Mouse (Mus musculus) Muller cell, postnatal 12 days (primary cell): ENCODE data around the gene Tifa.

Experiments
- DNase-seq: peaks from one replicate; pipeline ENCODE4 v3.0.0-alpha.2; 2015; ENCODE audit errors: inconsistent ontology term

The Tifa gene

DNA sequence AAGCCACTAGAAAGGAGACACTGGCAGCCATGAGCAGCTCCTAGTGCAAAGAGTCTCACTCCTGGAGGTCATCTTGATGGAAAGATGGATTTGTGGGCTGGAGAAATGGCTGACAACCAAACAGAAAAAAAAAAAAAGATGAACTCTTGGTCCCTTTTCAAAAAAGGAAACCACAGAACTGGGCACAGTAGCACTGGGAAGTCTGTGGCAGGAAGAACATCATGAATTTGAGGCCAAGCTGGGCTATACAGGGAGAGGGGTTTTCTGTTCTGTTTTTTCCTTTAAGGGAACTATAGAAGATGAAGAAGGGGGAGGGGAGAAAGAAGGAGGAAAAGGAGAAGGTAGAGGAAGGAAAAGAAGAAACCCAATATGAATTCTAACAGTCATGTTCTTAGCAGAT lies 2.6 kb upstream of the Tifa start:
- no peak for DNase-seq

DNA sequence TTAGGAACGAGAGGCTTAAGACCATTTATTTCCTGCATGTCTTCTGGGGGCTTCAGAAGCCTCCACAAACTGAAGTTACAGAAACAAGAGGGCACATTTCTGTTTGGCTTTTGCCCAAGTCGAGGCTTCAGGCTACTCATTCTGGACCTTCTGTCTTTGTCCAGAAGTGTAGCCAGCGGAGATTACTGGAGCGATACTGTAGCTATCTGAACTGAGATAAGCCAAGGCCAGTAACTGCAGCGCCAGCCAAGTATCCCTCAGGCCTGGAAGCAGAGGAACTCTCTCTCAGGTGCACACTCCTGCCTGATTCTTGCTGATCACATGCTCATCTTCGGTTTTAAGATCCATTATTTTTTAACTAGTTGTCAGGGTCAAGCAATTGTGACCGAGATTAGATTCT lies 1.6 kb upstream of the Tifa start:
- no peak for DNase-seq

DNA sequence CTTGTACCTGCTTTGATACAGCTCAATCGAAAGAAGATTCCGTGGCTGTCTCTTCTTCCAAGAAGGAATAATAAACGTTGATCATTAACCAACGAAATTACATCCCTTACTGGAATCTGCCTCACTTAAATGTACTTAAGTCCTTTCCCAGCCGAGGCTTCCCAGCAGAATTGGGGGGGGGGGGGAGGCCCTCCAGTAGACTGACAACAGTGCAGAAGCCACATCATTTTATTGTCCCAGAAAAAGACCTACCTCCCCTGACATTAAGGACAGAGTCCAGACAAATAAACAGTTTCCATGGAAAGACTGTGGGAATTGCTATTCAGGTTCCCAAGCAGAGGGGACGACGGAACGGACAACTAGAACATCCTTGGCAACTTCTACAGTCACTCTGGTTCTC lies 686 bp upstream of the Tifa start:
- no peak for DNase-seq

DNA sequence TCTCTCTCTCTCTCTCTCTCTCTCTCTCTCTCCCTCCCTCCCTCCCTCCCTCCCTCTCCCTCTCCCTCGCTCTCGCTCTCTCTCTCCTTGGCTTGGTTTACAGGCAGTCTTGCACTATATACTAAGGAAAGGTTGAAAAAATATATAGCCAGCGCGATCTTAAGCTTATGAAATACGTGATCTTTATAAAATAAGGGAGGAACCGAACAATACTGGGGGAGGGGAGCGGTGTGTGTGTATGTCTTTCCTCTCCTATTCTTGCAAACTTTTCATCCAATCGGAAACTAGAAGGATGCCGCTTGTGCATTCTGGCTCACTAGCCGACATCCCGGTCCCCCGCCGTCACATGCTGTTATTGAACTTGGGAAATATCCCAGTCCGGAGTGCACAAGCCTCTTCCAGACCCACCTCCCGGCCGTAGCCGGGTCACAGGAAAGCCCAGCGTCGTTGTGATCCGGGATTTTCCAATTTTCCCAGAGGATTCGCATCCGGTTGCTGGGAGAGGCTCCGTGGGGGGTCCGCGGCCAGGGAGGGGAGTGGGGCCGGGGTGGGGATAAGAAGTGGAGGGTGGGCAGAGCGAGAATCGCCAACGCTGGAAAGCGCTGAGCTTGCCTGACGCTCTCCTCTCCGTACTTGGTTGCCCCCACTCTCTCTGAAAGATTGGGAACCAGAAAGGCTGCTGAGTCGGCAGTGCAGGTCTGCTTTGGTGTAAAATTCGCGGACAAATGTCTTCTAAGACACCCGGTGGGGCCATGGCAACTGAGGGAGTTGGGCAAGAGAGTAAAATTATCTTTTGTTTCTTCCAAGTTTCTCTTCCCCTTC lies 840 bp downstream of the Tifa start:
- peak; percentile 76 for DNase-seq

DNA sequence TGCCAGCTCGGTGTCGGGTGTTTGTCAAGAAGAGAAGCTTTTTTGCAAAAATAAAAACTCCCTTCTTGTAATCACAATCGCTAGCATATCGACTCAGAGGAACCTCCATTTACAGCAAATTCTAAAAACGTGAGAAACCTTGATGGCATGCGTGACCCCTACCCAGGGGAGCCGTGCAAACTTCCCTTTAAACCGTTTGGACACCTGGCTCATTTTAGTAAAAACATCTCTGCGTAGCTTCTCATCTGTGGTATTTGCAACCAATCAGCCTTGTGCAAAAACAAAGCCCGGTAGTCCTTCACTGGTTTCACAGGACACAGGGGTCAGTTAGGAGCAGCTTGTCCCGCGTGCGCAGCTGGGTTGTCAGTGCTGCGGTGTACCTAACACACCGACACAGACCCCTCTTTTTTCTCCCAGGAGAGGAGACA lies 1.5 kb downstream of the Tifa start:
- peak; percentile 46 for DNase-seq

DNA sequence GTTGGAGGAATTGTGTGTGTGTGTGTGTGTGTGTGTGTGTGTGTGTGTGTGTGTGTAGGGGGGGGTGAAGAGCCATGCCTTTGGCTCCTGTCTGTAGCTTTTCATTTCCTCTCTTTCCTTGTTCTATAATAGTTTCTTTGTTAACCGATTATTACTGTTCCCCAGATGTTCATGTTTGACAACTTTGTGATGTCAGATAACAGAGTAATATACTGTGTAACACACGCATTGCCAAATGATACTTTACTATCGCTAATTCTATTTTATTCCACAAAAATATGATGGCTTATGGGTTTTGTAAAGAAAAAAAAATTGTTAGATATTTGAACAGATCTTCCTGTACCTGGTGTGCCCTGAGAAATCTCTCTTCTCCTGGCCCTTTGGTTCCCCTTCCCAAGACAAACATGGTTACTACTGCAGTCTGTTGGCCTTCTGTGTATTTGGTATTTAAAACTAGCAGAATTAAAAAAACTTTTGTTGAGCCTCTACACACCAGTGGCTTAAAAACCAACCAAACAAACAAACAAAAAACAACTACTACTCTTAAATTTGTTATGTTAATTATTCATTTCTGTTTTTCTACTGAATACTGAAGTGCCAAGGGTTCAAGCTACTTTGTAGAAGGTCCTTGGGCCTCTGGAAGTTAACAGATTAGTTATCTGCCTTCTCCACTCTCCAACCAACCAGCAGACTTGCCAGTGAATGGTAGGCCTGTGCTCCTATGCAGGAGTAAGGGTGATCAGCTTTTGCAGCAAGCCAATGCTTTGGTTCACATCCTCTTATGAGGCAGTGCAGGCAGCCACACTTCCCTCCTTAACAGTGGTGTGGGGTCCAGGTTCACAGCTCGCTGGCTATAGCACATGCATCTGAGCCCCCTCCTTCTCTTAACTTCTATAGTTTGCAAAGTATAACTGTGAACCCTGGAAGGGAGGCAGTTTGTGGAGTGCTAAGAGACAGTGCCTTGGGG lies 2.3 kb downstream of the Tifa start:
- no peak for DNase-seq

DNA sequence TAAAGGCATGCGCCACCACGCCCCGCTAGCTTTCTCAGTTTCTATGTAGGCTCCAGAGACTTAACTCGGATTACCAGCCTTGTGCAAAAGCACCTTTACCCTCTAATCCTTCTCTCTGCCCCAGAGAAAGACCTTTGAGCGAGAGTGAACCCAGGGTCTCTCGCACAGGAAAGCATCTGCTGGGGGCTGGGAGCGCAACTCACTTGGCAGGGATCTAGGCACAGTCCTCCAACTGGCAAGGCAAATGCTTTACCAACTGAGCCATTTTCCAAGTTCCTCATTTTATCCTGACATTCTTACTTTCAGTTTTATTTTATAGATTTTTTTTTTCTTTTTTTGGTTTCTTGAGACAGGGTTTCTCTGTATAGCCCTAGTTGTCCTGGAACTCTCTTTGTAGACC lies 3.4 kb downstream of the Tifa start:
- DNase-seq: no peak

DNA sequence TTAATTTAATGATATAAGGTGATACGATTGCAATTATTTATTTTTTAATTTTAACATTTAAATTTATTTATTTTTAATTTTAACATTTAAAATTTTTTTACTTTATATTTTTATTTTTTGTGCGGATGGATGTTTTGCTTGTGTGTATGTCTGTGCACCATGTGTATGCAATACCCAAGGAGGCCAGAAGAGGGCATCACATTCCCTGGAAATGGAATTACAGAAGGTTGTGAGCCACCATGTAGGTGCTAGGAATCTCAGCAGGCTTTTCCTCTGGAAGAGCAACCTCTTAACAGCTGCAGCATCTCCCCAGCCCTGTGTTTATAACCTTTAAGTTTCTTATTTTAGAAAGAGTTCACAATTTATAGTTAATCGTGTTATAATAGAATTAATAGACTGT lies 6.2 kb downstream of the Tifa start:
- DNase-seq: no peak

DNA sequence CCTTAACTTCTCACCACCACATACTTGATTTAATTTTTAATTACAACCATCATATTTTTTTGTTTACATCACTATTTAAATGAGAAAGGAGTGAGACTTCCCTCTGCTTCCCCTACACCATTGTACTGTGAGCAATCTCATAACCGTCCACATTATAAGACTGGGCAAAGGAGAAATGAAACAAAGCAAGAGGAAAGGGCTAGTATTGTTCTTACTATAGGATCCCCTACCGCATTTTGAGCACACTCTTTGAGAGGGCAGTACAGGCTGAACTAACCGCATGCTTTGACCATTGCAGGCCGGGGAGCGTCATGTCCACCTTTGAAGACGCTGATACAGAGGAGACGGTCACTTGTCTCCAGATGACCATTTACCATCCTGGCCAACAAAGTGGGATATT lies 6.7 kb downstream of the Tifa start:
- DNase-seq: no peak

DNA sequence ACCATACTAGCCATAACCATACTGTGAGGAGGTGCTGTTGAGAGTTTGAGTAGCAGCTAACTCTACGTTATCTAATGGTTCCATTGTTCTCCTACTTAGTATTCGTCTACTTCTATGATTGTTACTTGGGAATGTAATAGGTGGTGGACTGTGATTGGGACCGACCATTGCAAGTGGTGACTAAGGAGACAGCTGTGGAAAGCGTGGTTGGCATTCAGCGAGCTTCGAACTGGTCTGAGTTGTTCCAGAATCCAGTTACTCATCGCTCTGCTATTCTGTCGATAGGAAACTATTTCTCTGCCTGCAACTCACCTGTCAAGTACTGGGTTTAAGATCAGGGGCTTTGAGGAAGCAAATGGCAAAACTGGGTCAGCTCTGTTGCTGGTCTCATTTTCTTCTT lies 11.6 kb downstream of the Tifa start:
- peak; percentile 31 for DNase-seq

DNA sequence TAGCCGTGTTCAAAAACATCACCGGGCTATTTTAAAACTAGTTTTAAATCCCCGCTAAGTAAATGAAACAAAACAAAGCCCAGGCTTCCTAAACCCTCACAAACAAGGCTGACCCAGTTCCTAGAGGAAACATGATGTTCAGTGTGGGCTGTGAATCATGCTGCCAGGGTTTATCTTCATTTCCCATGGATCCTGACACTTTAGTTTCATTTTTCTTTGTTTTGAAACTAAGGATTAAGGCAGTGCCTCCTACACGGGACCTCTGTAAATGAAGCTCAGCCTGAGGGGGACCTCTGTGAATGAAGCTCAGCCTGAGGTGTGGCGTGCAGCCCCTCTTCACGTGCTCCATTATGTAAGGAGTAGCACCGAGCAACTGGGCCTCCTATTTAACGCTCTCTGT lies 13.2 kb downstream of the Tifa start:
- peak; percentile 55 for DNase-seq

DNA sequence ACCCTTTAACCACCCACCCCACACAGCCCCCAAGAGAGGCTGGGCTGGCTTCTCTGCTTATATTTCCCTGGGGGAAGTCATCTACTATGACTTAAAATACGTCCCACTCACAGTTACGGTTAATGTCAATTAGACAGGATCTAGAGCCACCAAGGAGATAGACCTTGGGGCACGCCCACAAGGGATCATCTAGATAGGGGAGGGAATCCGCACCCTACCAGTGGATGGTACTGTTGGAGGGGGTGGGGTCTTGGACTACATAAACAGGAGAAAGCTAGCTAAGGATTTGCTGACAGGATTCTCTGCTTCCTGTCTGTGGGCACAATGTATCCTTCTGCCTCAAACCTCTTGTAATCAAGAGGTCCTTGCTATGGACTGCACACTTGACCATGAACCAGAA lies 14.8 kb downstream of the Tifa start:
- DNase-seq: no peak

DNA sequence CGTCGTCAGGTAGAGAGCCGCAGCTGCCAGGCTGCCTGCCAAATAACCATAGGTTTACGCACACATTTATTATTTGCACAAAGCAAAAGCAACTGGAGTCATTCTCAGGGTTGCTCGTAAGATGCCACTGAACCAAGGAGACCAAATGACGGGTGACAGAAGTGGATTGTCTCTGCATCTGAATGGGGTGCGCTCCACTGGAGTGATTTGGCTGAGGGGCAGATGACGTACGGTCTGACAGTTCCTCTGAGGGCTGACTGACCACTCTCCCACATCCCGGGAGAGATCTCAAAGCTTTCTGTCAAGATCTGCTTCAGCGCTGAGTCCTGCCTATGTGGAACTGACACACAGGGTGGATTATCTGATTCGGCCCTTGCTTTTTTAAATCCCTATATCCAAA lies 15.5 kb downstream of the Tifa start:
- DNase-seq: no peak

DNA sequence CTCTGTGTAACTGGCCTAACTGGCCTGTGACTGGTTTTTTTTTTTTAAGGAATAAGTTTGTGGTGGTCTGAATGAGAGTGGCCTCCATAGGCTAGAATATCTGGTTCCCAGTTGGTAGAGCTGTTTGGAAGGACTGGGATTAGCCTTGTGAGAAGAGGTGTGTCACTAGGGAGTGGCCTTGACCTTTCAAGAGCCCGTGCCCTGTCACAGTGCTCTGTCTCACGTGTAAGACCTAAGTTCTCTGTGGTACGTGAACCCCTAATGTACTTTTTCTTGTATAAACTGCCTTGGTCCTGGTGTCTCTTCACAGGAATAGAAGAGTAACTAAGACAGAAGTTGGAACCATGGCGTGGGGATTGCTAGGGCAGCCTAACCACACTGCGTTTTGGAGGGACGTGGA lies 16.4 kb downstream of the Tifa start:
- no peak for DNase-seq

DNA sequence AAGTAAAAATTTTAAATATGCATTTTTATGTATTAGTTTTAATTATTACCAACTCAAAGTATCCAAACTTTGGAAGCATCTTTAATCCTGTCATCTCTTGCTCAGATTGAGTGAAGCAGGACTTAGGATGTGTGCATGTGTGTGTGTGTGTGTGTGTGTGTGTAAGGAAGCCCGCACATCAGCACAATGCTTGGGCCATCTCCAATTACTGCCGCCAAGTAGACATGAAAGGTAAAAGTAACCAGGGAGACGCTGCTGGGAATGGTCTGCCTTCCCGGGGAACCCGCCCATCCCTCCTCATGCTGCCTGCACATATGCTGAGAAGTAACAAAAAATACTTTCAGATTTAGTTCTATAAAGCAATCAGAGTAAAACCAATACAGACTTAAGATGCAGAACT lies 18.2 kb downstream of the Tifa start:
- no peak for DNase-seq

DNA sequence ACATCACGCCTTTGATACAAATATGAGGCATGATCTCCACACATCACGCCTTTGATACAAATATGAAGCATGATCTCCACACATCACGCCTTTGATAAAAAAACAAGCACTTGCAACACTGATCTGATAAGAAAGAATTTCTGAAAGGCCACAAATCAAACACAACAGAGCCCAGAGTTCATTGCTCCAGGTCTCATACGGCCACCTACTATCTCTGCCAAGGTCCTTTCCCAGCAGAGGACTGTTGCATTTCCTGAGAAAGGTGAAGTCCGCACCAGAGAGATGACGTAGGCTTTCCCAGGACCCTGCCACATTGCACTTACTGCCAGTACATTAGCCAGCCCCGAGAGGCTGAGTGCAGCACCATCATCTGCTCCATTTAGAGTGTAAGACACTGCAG lies 19.5 kb downstream of the Tifa start:
- DNase-seq: no peak

DNA sequence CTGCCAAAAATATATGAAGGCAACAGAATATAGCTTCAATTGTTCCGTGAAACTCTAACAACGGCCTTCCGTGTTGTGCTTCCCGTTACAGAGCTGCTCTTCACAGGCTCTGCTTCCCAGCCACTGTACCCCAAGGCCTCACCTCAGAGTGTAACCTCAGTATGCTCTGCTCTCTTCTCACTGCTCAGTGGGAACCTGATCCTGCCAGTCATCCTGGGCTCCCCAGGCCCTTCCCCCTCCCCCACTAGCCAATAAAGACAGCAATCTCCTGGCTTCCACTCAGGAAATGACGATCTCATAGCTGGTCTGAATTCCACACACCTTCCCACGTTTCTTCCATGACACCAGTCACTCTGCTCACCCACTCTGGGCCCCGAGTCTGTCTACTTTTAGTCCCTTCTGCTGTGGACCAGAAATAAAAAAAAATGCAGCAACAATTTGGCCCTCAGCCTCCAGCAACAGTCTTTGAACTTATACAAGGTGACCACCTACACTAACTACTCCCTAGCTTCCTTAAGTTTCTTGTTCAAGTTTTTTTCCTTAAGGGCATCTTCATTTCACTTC lies 27.6 kb downstream of the Tifa start:
- no peak for DNase-seq

DNA sequence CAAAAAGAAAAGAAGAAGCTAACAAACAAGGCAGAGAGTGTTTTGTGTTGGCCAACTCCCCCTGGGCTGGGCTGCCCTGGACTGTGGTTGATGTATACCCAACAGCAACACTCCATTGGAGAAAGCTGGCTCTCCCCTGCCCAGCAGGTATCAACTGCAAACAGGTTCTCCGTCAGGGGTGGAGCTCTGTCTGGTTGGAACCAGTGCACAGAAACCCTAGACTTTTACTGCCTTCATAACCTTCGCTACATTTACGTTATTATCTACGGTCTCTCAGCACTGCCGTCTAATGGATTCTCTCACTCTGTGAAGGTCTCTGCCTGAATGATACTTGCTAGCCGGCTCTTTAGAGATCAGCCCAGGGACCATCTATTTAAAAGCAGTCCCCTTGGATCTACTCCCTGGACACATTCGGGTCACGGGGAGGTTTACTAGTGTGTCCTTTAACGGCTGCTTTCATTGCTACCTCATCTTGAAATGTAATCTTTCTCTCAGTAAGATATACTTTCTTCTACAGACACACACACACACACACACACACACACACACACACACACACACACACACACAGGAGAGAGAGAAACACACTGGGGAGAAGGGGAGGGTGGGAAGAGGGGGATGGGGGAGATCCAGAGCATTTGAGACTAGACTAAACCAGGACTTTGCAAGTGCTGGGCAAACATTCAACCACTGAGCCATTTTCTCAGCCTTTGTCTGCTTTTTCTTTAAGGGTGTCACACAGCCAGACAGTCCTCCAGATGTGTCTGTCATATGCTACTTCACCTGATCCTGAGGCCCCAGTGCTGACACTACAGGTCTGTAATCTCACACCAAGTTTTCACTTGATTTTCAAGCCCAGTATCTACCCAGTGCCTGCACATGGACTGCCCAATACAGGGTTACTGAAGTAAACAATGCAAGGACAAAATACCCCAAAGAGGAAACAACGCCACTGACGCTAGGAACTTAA lies 29.4 kb downstream of the Tifa start:
- no peak for DNase-seq

DNA sequence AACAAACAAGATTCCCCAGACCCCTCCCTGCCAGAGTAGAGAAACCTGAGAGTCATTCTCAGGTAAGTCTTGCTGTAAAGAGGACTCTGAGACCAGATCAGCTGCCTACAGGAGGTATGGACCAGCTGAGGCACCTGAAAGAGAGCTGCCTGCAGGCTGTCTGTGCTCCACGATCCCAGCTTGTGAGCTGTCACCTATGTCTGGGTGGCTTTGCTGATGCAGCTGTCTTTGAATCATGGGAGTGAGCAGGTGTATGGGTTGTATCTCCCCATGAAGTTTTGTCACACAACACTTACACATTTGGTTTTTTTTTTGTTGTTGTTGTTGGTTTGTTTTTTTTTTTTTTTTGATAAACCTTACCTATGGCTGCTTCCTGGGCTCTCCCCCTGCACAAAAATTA lies 30.8 kb downstream of the Tifa start:
- DNase-seq: no peak

DNA sequence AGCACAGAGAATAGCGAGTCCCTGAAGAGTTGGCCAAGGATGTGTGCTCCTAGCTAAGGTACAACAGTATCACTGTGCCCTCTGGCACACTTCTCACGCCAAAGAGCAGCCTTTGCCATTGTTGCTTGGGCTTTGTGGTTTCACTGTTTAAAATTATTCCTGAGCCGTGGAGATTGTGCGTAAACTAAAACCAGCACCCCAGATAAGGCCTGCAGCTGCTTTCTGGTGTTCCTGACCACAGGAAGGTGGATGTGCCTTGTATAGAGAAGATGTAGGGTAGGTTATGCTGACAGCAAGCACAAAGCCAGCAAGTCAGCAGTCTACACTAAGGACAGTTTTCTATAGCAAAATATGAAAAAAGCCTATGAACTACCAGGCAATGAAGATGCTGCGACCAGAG lies 31.6 kb downstream of the Tifa start:
- DNase-seq: no peak
